Mouse (Mus musculus): ENCODE results near the gene Kcnk12.

The Kcnk12 gene

DNA sequence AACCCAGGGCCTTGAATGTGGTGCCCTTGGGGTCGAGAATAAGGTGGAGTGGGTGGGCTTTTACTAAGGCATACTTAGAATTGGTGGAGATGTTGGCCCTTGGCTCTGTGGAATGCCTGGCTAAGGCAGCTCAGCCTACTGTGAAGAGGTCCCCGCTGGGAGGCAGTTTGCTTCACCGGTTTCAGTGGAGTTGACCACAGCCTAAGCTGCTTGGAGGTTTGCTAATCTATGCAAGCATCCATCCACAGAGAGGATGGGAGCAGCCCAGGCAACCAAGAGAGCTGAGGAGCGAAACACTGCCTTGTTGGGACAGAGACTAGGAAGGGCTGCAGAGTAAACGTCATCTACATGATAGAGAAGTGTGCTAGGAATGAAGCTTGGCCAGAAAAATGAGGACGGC lies 101.0 kb downstream of the Kcnk12 start:
- DNase-seq: no peak

DNA sequence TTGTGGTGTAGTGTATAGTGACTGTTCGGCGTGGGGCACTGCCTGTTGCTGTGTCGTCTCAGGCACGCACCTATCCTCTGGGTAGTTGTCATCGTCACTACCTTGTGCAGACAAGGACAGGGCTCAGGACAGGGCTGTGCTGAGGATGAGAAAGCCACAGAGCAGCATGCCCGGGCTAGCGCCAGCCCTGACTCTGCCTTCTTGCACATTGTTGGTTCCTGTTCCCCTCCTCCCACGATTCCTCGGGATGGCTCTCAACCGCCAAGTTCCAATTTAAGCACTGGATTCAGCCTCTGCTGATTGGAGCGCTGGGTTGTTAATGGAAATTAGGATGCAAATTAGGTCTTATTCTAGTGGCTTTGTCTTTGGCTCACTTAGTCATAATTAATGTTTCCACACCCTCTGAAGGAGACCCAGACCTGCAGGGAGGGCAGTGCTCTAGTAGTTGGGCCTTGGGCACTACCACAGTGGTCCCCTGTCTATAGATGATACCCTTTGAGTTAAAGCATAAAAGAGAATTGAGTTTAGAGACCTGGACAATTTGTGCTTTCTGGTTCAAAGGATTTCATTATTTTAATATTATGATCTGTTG lies 101.8 kb downstream of the Kcnk12 start:
- DNase-seq: no peak

Data from thymus, adult 18-20 months (tissue).